Mouse (Mus musculus): ENCODE data around the gene Pax9.

The Pax9 gene

DNA sequence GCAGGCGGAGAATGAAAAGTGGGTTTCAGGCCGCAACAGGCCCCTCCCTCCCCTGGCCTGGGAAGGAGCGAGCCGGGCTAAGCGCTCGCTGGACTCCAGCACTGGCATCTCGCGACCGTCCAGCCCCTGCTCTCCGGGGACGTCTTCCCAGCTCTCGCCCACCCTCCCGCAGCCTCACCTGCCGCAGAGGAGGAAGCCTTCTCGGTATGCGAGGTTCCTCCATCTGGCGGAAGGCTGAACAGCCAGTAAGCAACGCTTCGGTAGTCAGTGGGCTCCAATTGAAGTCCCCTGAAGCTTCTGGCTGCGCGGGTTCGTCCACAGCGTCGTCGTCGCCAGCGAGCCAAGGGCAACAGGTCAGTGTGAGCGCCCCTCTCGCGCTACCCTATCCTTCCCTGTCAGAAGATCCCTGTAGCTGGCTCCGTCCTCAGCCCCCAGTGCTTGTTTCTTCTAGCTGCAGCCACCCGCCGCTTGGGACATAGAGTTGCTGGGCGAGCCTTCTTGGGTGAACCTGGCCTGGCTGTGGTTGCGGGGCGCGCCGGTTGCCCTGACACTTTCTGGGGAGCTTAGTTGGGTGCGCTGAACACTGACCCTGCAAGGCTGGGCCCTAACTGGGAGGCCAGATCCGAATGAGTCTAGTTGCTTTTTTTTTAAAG is at the start of gene Pax9:
Gene Pax9 (plus strand): TSS at position 341 of the 653 bp plus-strand sequence.
- DNase-seq (ENCODE audit: low spot score in 2 of 2): no peak

DNA sequence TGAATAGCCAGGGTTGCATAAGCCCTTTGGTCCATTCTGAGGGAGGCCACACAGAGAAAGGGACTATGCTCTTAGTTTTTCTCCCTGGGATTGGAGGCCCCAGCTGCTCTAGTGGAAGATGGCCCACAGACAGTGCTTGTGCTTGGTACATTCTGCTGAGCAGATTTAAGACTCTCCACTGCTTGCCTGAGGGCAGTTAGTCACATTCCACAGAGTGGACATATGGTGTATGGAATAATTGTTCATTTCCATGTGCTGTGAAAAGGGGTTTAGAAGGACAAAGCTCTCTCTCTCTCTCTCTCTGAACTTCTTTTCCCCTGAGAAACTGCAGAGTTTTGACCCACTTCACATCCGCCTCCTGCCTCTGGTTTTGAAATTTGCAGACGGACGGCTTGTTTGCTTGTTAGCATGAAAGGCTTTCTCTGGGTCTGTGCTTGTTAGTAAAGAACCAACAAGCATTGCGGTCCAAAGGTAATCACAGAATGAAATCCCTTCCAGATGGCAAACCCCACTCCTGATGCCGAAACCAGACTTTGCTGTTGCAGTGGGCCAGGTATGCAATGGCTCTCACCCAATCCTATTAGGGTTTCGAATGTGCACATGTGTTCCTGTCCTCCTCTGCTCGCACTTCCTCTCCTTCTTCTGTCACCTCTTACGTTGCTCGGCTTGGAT is 22.0 kb upstream of the Pax9 start:
- DNase-seq (ENCODE audit: low spot score in 2 of 2): no peak

DNA sequence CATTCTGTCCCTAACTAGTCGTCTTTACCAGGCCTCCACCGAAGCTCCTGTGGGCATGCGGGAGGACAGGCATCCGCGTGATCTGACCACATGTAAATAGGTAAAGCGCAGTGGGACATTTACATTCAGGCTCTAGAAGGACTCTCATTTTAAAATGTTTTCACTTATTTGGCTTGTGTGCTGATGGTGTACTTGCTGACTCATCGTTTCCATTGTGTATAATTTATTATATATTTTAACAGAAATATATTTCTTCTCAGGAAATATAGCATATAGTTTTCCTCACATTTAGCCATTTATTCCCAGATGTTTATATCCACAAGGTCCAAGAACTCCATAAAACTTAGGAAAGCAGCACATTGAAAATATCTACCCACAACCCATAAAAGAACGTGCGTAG is 20.8 kb upstream of the Pax9 start:
- no peak for DNase-seq (ENCODE audit: low spot score in 2 of 2)

DNA sequence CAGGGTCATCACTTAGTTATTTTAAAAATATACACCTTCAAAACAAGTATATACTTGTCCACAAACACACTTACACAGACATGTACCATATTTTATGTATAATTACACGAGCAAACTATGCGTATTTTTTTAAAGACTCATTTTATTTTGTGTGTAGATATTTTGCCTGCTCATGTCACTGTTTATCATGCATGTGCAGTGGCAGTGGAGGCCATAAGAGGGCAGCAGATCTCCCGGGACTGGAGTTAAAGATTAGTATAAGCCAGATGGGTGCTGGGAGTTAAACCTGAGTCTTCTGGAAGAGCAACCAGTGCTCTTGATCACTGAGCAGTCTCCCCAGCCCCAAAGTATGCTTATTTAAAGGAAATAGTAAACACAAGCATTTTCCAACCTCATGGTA is 16.8 kb upstream of the Pax9 start:
- no peak for DNase-seq (ENCODE audit: low spot score in 2 of 2)

DNA sequence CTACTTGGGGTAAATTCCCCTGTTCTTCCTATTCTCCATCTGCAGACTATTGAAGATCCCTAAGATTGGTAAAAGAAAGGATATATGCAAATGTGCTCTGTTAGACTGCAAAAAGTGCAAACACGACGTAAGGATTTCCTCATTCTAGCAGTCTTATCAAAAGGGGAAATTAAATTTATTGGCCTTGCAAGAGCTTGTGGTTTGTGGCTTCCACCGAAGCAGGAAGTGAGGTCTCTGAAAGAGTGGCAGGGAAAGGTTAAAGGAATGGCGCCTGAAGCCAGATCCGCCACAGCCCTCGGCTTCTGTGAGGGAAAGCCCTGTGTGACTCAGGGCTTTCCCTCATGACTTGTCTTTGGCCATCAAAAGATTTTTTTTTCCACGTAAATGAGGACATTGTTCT is 13.9 kb upstream of the Pax9 start:
- DNase-seq (ENCODE audit: low spot score in 2 of 2): no peak

DNA sequence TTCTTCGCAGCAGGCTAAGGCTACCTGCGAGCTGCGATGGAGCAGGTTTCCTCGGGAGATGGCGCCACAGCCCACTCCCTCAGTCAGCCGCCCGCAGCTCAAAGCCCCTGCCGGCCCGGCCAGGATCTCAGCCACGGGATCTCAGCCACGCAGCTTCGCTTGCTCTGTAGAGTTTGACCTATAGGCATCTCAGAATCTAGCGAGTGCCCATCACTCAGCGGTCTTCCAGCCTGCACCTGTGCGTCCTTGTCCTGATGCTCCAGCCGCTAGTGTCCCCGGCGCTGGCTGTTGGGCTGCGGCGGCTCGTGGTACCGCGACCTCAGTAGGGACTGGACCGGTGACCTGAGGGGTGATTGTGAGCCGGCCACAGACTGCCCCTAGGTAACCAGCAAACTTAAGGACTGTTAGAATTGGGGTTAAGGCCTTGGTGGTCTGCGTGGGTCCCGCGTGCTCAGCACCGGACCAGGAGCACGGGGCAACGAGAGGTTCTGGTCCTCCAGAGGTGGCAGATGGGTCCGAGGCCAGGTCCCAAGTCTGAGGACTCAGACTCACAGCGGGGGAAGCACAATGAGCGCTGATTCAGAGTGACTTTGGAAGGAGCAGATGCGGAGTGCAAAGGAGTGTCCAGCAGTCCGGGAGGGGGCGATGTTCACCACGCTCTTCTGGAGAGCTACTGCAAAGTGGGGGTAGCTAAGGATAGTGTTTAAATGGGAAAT is 10.3 kb upstream of the Pax9 start:
- no peak for DNase-seq (ENCODE audit: low spot score in 2 of 2)

DNA sequence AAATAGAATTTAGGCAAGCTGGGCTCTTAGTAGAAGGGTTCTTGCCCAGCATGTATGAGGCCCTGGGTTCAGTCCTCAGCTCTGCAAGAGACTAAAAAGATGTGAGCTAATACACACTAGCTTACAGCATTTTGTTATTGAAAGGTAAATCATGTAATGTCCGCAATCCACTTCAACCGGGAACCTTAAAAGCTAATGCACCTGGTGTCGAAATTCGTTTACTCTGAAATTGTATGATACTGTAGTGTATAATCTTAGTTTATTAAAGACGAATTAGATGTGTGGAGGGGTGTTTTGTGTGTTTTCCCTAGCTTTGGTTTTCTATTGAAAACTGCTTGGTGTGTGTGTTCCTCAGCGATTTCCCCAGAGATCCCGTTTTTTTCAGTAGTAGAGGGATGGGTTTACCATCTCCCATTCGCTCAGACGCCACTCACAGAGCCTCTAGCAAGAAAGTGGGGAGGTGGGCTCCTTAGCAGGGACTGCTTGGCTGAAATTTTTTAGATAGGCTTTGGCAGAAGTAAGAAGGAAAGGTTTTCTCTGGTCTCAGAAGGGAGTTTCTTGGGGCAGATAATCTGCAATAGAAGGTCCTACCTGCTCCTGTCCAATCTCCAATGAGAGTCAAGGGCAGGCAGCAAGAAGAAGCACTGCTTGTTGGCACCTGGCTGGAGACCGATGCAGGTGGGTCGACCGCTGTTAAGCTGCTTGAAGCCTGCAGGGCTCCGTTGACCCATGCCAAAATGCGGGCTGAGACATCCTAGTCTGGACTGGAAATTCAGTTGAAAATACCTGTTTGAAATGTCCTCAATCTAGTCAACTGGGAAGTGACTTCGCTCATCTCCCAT is 3.7 kb upstream of the Pax9 start:
- DNase-seq (ENCODE audit: low spot score in 2 of 2): no peak

DNA sequence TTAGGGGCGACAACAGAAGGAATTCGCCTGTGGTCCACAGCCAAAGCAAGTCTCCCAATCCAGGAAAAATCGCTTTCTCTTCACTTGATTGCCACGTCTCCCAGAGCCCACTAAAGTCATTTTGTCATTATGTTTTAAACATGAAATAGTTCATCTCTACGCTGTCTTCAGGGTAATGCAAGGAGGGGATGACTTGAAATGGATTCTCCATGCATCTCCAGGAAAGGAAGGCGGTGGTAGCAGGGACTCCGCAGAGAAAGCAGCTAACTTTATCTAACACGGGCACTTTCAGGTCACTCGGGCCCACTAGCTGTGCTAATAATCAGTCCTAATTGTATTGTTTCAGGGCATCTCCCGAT is 3.1 kb upstream of the Pax9 start:
- no peak for DNase-seq (ENCODE audit: low spot score in 2 of 2)

DNA sequence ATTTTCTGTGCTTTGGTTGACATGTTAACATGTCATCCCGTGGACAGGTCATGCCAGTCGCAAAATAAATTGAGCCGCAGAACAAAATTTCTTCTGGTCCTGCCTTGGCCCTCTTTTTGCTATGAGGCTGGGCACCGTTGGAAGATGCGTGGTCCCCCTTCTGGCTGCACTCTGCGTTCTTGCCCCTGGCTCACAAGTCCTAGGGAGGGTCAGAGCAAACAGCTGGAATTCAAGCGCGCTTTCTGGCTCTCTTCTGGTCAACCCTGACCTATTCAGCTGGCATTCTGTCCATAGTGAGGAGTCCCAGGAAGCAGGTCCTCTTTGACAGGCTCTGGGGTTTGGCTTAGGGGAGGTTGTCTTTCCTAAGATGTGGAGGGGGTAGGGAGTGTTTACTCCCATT is 2.6 kb upstream of the Pax9 start:
- DNase-seq (ENCODE audit: low spot score in 2 of 2): no peak

DNA sequence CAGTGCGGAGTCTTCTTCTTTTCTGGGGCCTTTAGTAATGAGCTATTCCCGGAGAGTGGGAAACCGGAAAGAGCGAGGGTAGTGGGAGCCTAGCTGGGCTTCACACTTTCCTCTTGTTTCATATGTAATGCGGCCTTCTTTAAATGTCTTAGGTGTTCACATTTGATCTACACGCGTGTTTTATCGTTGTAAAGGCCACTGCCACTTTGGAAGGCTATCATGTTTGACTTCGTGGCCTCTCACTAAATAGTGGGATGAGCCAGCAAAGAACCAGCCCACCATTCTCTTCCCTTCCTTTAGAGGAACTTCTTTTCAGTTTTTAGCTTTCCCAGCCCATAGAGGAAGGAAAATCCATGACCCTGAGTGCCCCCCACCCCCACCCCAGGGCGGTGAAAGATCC is 2.2 kb upstream of the Pax9 start:
- DNase-seq (ENCODE audit: low spot score in 2 of 2): no peak

DNA sequence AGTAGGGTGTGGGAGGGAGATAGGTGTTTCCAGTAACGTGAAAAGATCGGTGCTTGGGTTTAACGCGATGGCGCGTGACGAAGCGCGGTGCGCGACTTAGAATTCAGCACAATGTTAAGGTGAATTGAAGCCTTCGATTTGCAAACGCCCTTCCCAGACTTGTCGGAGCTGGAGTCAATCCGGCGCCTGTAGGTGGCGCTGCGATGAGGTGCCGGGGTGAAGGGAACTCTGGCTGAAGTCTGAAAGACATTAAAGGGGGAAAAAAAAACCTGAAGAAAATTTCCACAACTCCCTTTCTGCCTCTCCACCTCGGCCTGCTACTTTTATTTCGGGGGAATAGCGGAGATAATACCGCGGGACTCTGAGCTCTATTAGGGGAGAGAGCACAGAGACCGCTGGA is 1.8 kb upstream of the Pax9 start:
- DNase-seq (ENCODE audit: low spot score in 2 of 2): no peak

DNA sequence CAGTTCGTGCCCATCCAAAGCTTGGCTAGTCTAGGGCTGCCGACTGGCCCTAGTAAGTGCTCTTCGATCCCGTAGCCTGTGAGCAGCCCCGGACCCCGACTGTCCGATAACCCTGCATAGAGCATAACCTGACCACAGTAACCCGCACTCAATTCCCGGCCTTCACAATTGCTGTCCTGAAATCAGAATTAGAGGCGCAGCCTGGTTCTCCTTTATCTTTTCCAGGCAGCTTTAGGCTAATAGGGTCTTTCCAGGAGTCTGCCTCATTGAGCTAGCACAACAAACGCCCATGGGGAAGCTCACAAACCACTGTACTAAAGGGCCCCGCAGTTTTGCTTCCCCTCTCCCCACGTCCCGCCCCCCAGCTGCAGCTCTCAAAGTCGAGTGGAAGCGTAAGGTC is 1.2 kb upstream of the Pax9 start:
- DNase-seq (ENCODE audit: low spot score in 2 of 2): no peak

DNA sequence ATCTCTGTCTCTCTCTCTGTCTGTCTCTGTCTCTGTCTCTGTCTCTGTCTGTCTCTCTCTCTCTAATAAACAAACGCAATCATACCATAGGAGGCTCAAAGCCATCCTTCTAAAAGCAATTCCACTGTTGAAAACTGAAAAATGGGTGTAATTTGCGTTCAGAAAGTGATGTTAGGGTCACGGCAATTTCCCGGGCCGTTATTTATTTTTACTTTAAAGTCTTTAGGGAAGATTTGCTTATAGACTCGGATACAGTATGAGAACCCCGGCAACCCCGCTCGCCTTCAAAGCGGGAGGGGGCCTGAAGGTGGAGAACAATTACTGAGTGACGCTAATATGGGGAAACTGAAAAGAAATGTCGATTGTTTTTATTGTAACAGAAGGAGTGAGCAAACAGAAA is 566 bp upstream of the Pax9 start:
- no peak for DNase-seq (ENCODE audit: low spot score in 2 of 2)

DNA sequence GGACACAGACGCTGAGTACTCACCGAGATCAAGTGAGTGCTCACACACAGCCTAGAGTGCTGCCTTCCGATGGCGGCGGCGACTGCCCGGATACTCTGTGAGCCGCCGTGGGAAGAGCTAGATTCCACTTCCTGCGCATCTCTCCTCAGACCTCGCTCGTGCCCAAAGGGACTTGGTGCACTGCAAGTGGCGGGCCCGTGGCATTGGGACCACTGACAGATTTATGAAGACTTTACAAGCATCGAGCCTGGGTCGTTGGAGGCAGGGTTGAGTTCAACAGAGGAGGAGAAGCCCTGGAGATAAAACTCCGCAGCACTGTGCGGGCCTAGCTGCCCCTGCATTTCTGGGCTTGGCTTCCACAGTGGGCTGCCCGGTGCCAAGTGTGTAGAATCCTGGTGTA is 969 bp downstream of the Pax9 start:
- no peak for DNase-seq (ENCODE audit: low spot score in 2 of 2)

DNA sequence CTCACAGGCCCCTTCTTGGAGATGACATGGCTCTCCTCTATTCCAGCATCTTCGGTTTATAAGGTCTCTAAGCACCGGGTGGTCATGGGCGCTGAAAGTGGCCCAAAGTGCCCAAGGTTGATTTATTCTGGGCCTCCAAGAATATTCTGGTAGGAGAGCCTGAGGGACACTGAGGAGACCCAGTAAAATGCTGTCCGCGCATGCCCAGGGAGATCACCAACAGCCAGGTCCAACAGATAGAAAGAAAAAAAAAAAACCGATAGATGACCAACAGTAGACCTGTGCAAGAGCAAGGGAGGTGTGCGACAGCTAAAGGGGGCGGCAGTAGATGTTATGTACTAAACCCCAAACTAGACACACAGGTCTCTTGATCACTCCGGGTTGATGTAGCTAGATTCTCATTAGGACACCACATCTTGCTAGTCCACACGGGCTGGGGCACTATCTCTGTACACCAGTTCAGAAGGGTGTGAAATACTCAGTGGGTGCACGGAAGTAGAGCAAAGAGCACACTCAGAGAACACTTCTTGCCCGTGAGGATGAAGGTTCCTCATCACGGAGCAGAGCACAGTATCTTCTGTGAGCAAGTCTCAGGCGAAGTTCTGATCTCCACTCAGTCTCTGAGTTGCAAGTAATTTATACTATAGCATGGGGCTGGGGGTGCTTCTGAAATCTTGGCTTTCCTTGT is 2.0 kb downstream of the Pax9 start:
- no peak for DNase-seq (ENCODE audit: low spot score in 2 of 2)

DNA sequence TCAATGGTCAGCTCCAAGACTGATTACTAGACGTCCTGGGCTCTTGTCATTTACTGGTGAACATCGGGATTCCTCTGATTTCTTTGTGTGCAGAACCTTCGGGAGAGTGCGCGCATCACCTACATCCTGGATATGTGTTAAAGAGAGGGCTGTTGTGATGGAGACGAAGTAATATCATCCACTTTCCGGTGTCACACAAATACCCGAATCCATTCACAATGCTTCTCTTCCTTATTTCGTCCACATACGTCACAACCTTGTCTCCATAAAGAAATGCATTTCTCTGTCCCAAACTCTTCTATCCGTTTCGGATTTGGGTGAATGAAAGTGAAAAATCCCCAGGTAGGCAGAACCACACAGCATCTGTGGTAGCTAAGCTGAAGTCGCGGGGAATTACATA is 2.8 kb downstream of the Pax9 start:
- no peak for DNase-seq (ENCODE audit: low spot score in 2 of 2)

DNA sequence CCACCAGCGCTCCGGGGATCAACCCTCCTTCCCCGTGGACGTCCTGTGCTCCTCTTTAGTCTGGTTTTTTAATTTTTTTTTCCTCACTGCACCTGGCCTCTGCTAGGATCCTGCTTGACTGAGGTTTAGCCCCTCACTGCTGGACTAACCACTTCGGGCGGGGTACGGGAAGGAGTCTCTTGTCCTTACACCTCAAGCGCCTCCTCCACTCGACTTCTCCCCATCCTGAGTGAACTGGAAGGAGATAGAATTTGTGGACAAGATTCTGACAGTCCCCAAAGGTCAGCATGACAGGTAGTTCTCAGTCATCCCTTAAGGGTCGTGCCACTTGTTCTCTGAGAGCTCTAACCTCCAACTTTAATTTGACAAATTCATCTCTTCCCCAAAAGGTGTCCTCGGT is 3.4 kb downstream of the Pax9 start:
- DNase-seq (ENCODE audit: low spot score in 2 of 2): no peak

DNA sequence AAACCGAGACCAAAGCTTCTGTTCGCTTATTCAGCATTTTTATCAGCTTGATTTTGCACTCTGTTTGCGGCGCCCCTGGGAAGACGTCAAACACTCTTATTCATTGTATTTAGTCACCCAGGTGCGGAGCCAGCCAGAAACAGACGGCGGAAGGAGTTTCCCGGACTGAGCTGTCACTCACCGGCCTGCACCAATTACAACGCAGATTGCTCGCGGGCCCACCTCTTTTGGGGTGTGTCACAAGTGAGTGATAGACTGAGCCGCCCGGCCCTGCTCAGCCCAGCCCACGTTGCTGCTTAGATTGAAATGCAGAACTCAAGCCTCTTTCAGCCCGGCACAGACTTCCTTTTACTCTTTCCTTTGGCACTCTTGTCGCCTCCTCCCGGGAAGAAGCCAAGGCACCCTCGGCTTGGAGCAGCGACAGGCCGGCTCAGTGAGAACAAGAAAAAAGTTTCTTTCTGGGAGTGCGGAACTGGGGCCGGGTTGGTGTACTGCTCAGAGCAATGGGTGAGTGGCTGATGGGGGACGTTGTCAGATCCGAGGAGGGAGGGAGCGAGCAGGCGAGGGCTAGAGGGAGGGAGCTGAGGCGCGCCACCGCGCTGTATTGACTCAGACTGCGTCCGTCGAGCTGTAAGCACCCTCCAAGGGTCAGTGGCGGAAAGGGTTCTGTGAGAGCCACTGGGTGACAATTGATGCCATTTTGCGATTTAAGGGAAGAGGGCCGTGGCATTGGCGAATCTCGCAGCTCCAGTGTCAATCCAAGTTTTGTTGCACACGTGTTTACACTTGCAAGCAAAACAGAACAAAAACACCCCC is 4.0 kb downstream of the Pax9 start:
- peak; percentile 36 to 56 for DNase-seq (ENCODE audit: low spot score in 2 of 2)

DNA sequence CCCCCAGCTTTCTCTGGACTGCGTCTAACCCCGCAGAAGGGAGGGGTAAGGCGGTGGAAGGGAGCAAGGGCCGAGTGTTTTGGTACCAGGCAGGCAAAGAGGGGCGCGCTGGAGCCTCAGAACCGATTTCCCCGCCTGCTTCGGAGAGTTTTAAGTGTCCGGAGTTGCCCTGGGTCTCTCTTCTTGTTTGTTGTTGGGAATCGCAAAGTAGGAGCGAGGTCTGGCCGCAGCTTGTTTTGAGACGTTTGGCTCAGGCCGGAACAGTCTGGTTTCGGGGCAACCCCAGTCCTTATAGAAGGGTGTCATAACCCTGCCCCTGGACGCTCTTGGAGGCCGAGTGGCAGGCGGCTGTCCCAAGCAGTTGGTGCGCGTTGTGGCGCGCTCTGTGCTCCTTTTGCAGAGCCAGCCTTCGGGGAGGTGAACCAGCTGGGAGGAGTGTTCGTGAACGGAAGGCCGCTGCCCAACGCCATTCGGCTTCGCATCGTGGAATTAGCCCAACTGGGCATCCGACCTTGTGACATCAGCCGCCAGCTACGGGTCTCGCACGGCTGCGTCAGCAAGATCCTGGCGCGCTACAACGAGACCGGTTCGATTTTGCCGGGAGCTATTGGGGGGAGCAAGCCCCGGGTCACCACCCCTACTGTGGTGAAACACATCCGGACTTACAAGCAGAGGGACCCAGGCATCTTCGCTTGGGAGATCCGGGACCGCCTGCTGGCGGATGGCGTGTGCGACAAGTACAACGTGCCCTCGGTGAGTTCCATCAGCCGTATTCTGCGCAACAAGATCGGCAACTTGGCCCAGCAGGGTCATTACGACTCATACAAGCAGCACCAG is 4.8 kb downstream of the Pax9 start:
- DNase-seq (ENCODE audit: low spot score in 2 of 2): no peak

Data from heart, adult 9 months (tissue).